ENCODE assay signal across 8 mouse cellular contexts in the genomic region with DNA sequence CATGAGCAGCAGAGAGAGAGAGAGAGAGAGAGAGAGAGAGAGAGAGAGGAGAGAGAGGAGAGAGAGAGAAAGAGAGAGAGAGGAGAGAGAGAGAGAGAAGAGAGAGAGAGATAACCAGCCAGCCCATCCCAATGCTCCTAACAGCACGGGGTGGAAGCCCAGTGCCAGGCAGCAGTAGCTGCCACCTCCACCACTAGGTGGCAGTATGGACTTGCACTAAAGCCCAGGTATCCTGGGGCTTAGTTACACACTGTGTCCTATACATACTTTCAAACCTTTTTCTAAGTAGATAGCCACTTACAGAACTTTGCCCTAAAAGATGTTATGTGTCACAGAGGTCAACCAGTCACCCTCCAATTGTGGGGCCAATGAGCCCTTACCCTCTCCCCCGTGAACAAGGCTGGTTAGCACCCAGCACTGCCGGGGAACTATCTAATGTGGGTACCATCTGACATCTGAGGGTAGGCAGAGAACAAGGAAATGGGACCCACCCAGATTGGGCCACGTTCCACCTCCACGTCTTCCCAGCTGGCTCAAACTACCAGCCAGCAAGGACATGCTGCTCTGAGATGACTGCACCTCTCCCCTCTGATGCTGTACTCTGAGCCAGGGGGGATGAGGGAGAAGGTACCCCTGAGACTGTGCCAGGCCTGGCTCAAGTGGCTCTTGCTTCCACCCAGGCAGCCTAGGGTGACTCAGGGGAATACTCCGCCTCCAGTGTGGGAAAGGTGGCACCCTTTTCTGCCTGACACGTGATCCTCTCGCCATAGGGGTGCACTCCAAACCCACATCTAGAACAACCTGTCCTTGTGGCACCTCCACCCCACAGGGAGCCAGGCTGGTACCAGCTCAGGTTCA. TPM values are rescaled to one million over a fixed set of nuclear protein-coding genes. Genes with fewer than 3 reads are reported as not detected.
A peak's percentile ranks its signal among the peaks of the same experiment; 100 is the strongest.
DNase-seq lines count a peak whose midpoint lies in the region; ATAC-seq lines count a peak whose summit lies in the region.

No protein-coding gene starts in this region.

- no peak overlapping the region for H3K4me3 ChIP-seq in heart, embryonic 10.5 days
- H3K4me3 ChIP-seq in intestine, embryonic 16.5 days (ENCODE audit: low read length): no peak overlapping the region
- H3K4me3 ChIP-seq in midbrain, embryonic 12.5 days: no peak overlapping the region

- no peak overlapping the region for H3K9ac ChIP-seq in intestine, embryonic 16.5 days (ENCODE audit: low read depth, low read length)
- H3K9ac ChIP-seq in midbrain, embryonic 12.5 days (replicated peaks): peak overlapping the region; percentile 39; the same call in 1 of the 2 replicates

- H3K4me1 ChIP-seq in heart, embryonic 10.5 days: peaks cover 29% of the 10 kb centered on the region
- peaks cover 11% of the 10 kb centered on the region; the same call in 1 of the 2 replicates for H3K4me1 ChIP-seq in intestine, embryonic 16.5 days (ENCODE audit: control insufficient read depth, insufficient read depth, low read length)
- peaks cover 27% of the 10 kb centered on the region for H3K4me1 ChIP-seq in midbrain, embryonic 12.5 days

- intact Hi-C loops in gastrocnemius, postnatal 14 days (cut with DNase I; ENCODE audit: low total_unique reads): loop anchor here (2.0 to 10.0 kb wide), 3 partner anchors 53 to 185 kb away; no protein-coding TSS in a partner anchor
- intact Hi-C loops in left cerebral cortex, postnatal 4 days (cut with DNase I): loop anchor here (5.0 to 10.0 kb wide), 3 partner anchors 112 to 188 kb away; no protein-coding TSS in a partner anchor

- H3K4me2 ChIP-seq in intestine, embryonic 16.5 days (ENCODE audit: low read depth, low read length): no peak overlapping the region
- no peak overlapping the region for H3K4me2 ChIP-seq in midbrain, embryonic 12.5 days (replicated peaks)

- 62% methylated on average over 8 of the region's 8 CpGs for WGBS in heart, embryonic 10.5 days
- 73% methylated on average over 8 of the region's 8 CpGs for WGBS in intestine, embryonic 16.5 days
- WGBS in midbrain, embryonic 12.5 days: 74% methylated on average over 8 of the region's 8 CpGs

- ATAC-seq in common myeloid progenitor, adult 5-6 weeks (replicated peaks; ENCODE audit: low read depth, poor library complexity, severe bottlenecking): peak; percentile 71
- peak; percentile 85 for ATAC-seq in intestine, embryonic 16.5 days
- ATAC-seq in midbrain, embryonic 12.5 days (ENCODE audit: low FRiP score, low read depth): peak; percentile 65; the same call in 1 of the 2 replicates

- no peaks in the 10 kb centered on the region for H3K9me3 ChIP-seq in heart, embryonic 10.5 days
- no peaks in the 10 kb centered on the region for H3K9me3 ChIP-seq in intestine, embryonic 16.5 days (ENCODE audit: control insufficient read depth, low read length)
- no peaks in the 10 kb centered on the region for H3K9me3 ChIP-seq in midbrain, embryonic 12.5 days

- H3K27me3 ChIP-seq in heart, embryonic 10.5 days (ENCODE audit: insufficient read depth, poor library complexity, severe bottlenecking): no peaks in the 10 kb centered on the region
- H3K27me3 ChIP-seq in intestine, embryonic 16.5 days (replicated peaks; ENCODE audit: control insufficient read depth, insufficient read depth, low read length): no peaks in the 10 kb centered on the region
- H3K27me3 ChIP-seq in midbrain, embryonic 12.5 days: 0 out of 2 replicates have a peak, but pooled peaks cover 3% of the 10 kb centered on the region

- peaks cover 69% of the 10 kb centered on the region for H3K36me3 ChIP-seq in heart, embryonic 10.5 days
- H3K36me3 ChIP-seq in intestine, embryonic 16.5 days (ENCODE audit: control insufficient read depth, insufficient read depth, low read length): peaks cover 13% of the 10 kb centered on the region; the same call in 1 of the 2 replicates
- peaks cover 52% of the 10 kb centered on the region for H3K36me3 ChIP-seq in midbrain, embryonic 12.5 days

- peak; percentile 81 to 87 for DNase-seq in heart, adult 18-20 months
- no peak for DNase-seq in heart, embryonic 10.5 days (ENCODE audit: low spot score)
- DNase-seq in gastrocnemius, postnatal 14 days: peak; percentile 82
- DNase-seq in left cerebral cortex, postnatal 4 days: peak; percentile 87
- peak; percentile 56 to 77 for DNase-seq in spleen, adult 18-20 months

- no peak overlapping the region; the same call in 1 of the 2 replicates for H3K27ac ChIP-seq in heart, embryonic 10.5 days
- no peak overlapping the region for H3K27ac ChIP-seq in intestine, embryonic 16.5 days (ENCODE audit: low read length)
- H3K27ac ChIP-seq in midbrain, embryonic 12.5 days (replicated peaks): no peak overlapping the region

RNA-seq across cellular contexts. Expression of gene Fbxl18, which starts 15.7 kb away (rescaled TPM):
- 1 to 10 TPM; 4.6 to 4.7 TPM for total RNA-seq in heart, adult 18-20 months (2021)
- 13.4 and 14.6 TPM in 2 replicates for polyA plus RNA-seq in heart, embryonic 10.5 days (2016; fragmentation: Nextera tagmentation; extraction: Ambion mirVana)
- 2.0 and 3.9 TPM in 2 replicates for total RNA-seq in common myeloid progenitor, adult 5-6 weeks (2017)
- 1 to 10 TPM; 5.8 to 7.1 TPM for total RNA-seq in gastrocnemius, postnatal 14 days (2021)
- polyA plus RNA-seq in intestine, embryonic 16.5 days (2015; fragmentation: Nextera tagmentation; extraction: Ambion mirVana): 7.7 and 10.3 TPM in 2 replicates
- 10 to 100 TPM; 34.6 to 35.8 TPM for total RNA-seq in left cerebral cortex, postnatal 4 days (2021)
- 27.7 and 28.9 TPM in 2 replicates for polyA plus RNA-seq in midbrain, embryonic 12.5 days (2016; fragmentation: Nextera tagmentation; extraction: Ambion mirVana)

RNA-seq across cellular contexts. Expression of gene Actb, which starts 27.0 kb away (rescaled TPM):
- total RNA-seq in heart, adult 18-20 months (2021): 1,000 to 10,000 TPM in 1 of 2 experiments, 100 to 1,000 TPM in 1; 875 to 1,008 TPM
- 6,505 and 8,921 TPM in 2 replicates for polyA plus RNA-seq in heart, embryonic 10.5 days (2016; fragmentation: Nextera tagmentation; extraction: Ambion mirVana)
- 1,770 and 1,788 TPM in 2 replicates for total RNA-seq in common myeloid progenitor, adult 5-6 weeks (2017)
- total RNA-seq in gastrocnemius, postnatal 14 days (2021): 1,000 to 10,000 TPM in 1 of 2 experiments, 100 to 1,000 TPM in 1; 856 to 1,248 TPM
- 14,111 and 16,287 TPM in 2 replicates for polyA plus RNA-seq in intestine, embryonic 16.5 days (2015; fragmentation: Nextera tagmentation; extraction: Ambion mirVana)
- total RNA-seq in left cerebral cortex, postnatal 4 days (2021): 1,000 to 10,000 TPM; 5,289 to 5,459 TPM
- 12,547 and 14,098 TPM in 2 replicates for polyA plus RNA-seq in midbrain, embryonic 12.5 days (2016; fragmentation: Nextera tagmentation; extraction: Ambion mirVana)
